In genomic region chr11:34031015-34031805, GRCm38 (mm10) we compare ENCODE assay signal across 8 mouse cellular contexts. TPM values are rescaled to one million over a fixed set of nuclear protein-coding genes. Genes with fewer than 3 reads are reported as not detected.
DNase-seq lines count a peak whose midpoint lies in the region; ATAC-seq lines count a peak whose summit lies in the region.
"Had no signal": no experiment of that assay in that cellular context is flagged by ENCODE, and none has a peak within 500 bp of the region (broad histone marks: within the 10 kb centered on the region; RNA-seq: fewer than 3 reads in every experiment).

No protein-coding gene starts in this region.

- peak; percentile 91 for DNase-seq in A20 (ENCODE audit: low read depth, low spot score)
- DNase-seq in heart, postnatal 4 days = peak; percentile 20
- no peak for DNase-seq in ovary, postnatal 10 days (ENCODE audit: low spot score)
- no peak for DNase-seq in frontal cortex, adult 2 months (ENCODE audit: extremely low spot score in 1 of 2, low spot score in 1 of 2)
- DNase-seq in Muller cell, postnatal 12 days (ENCODE audit: inconsistent ontology term) = no peak

- ATAC-seq in CD4-positive, CD25-positive, alpha-beta regulatory T cell, adult 4 months = peak; percentile 67
- ATAC-seq in megakaryocyte-erythroid progenitor cell, adult 5-6 weeks (replicated peaks; ENCODE audit: low FRiP score, low TSS enrichment, poor library complexity, severe bottlenecking) = peak; percentile 77

RNA-seq across cellular contexts. Expression of gene Lcp2, which starts 15.5 kb away (rescaled TPM):
- 100 to 1,000 TPM; 477 to 563 TPM for polyA plus RNA-seq in CD4-positive, CD25-positive, alpha-beta regulatory T cell, adult 4 months (2017; shearing (Covaris generic))
- 1 to 10 TPM in 1 of 2 experiments, under 1 TPM in 1; 0.88 to 1.6 TPM for total RNA-seq in heart, postnatal 4 days (2021)
- total RNA-seq in megakaryocyte-erythroid progenitor cell, adult 5-6 weeks (2014; fragmentation: Nextera tagmentation) = 11.4 and 19.0 TPM in 2 replicates
- total RNA-seq in megakaryocyte-erythroid progenitor cell, adult 5-6 weeks (2017) = 9.3 and 16.2 TPM in 2 replicates
- 2.1 and 3.0 TPM in 2 replicates for polyA plus RNA-seq in frontal cortex, adult 2 months (2012; rRNA removed)

RNA-seq across cellular contexts. Expression of gene Kcnip1, which starts 38.3 kb away (rescaled TPM):
- not detected for polyA plus RNA-seq in CD4-positive, CD25-positive, alpha-beta regulatory T cell, adult 4 months (2017; shearing (Covaris generic))
- not detected for total RNA-seq in heart, postnatal 4 days (2021)
- not detected in 2 replicates for total RNA-seq in megakaryocyte-erythroid progenitor cell, adult 5-6 weeks (2014; fragmentation: Nextera tagmentation)
- not detected in 2 replicates for total RNA-seq in megakaryocyte-erythroid progenitor cell, adult 5-6 weeks (2017)
- 58.9 and 65.4 TPM in 2 replicates for polyA plus RNA-seq in frontal cortex, adult 2 months (2012; rRNA removed)
- polyA plus RNA-seq: myocyte had no signal

Comparison
In these comparisons a context has a peak if more than half of its experiments do, and no peak if none do; other contexts are left out.
1. DNase-seq: peak in A20 (single experiment) and heart, postnatal 4 days (single experiment); none in ovary, postnatal 10 days (single experiment), frontal cortex, adult 2 months (0 of 2) and Muller cell, postnatal 12 days (single experiment).